Mouse (Mus musculus) cerebellum, postnatal 10 days (tissue): Measurements from ENCODE around the gene Cplx3.
A peak's percentile ranks its signal among the peaks of the same experiment; 100 is the strongest.

Source experiments
- DNase-seq, 2 experiments: peaks; one replicate each; pipeline ENCODE4 v3.0.0; 2021; ENCODE audit warnings: mixed read lengths in 2 of 2

Gene Cplx3

GRCm38 (mm10) chr9:57638651-57639459 is 32.8 kb upstream of the Cplx3 start:
- DNase-seq = no peak

- DNase-seq = peak; percentile 64 to 75
Measured at GRCm38 (mm10) chr9:57637741-57638322, 31.8 kb upstream of the Cplx3 start.

- no peak for DNase-seq
Measured at GRCm38 (mm10) chr9:57637272-57637671, 31.2 kb upstream of the Cplx3 start.

GRCm38 (mm10) chr9:57633481-57634024 is 27.5 kb upstream of the Cplx3 start:
- no peak for DNase-seq

- peak; percentile 90 to 94 for DNase-seq
Measured at GRCm38 (mm10) chr9:57629118-57629874, 23.2 kb upstream of the Cplx3 start.

- no peak for DNase-seq
Measured at GRCm38 (mm10) chr9:57628717-57629116, 22.6 kb upstream of the Cplx3 start.

GRCm38 (mm10) chr9:57627892-57628291 is 21.8 kb upstream of the Cplx3 start:
- no peak for DNase-seq

GRCm38 (mm10) chr9:57627191-57627590 is 21.1 kb upstream of the Cplx3 start:
- no peak for DNase-seq

GRCm38 (mm10) chr9:57625674-57626500 is 19.8 kb upstream of the Cplx3 start:
- DNase-seq = no peak

- no peak for DNase-seq
Measured at GRCm38 (mm10) chr9:57624295-57624694, 18.2 kb upstream of the Cplx3 start.

- no peak for DNase-seq
Measured at GRCm38 (mm10) chr9:57620674-57621073, 14.6 kb upstream of the Cplx3 start, which contains the start of gene Lman1l. Gene Lman1l (minus strand): TSS chr9:57620774.

GRCm38 (mm10) chr9:57618854-57619253 is 12.8 kb upstream of the Cplx3 start:
- no peak for DNase-seq

- peak; percentile 65 to 79 for DNase-seq
Measured at GRCm38 (mm10) chr9:57617556-57618169, 11.6 kb upstream of the Cplx3 start.

- DNase-seq = no peak
Measured at GRCm38 (mm10) chr9:57614786-57615185, 8.7 kb upstream of the Cplx3 start.

- DNase-seq = peak in 1 of 2 experiments; percentile 44
Measured at GRCm38 (mm10) chr9:57613975-57614374, 7.9 kb upstream of the Cplx3 start.

- DNase-seq = no peak
Measured at GRCm38 (mm10) chr9:57612587-57612986, 6.5 kb upstream of the Cplx3 start.

GRCm38 (mm10) chr9:57610359-57610826 is 4.3 kb upstream of the Cplx3 start:
- DNase-seq = peak; percentile 81 to 87

GRCm38 (mm10) chr9:57609803-57610202 is 3.7 kb upstream of the Cplx3 start:
- DNase-seq = no peak

- no peak for DNase-seq
Measured at GRCm38 (mm10) chr9:57605503-57605902, 578 bp downstream of the Cplx3 start.

GRCm38 (mm10) chr9:57604875-57605274 is 1.2 kb downstream of the Cplx3 start:
- DNase-seq = no peak

GRCm38 (mm10) chr9:57602098-57602497 is 4.0 kb downstream of the Cplx3 start:
- peak; percentile 58 to 68 for DNase-seq

- peak; percentile 86 to 92 for DNase-seq
Measured at GRCm38 (mm10) chr9:57601353-57601706, 4.8 kb downstream of the Cplx3 start.
